Mouse (Mus musculus) cerebellum, adult 2 months (tissue): ENCODE measurements at regions not wholly inside any gene's neighbourhood (a gene's known extent, or its start where the extent isn't known, plus 50 kb on each side); places are given as distances from the start of the nearest gene placed in this dataset.

Source experiments
- DNase-seq, 2 experiments: peaks; one replicate each; pipeline ENCODE4 v3.0.0; 2021
- H3K27ac ChIP-seq: fragments of 200-500 bp; 2 replicates; pipeline ENCODE4 v1.5.1; 2012; ENCODE audit warnings: low read length, control low read depth, inconsistent platforms; ENCODE audit not compliant: insufficient read depth
- H3K27me3 ChIP-seq: fragments of 200-500 bp; 2 replicates; pipeline ENCODE4 v1.6.1; 2012; ENCODE audit warnings: inconsistent platforms, mild to moderate bottlenecking, low read length, moderate library complexity; ENCODE audit not compliant: control insufficient read depth, insufficient read depth
- H3K4me1 ChIP-seq: fragments of 200-500 bp; 2 replicates; pipeline ENCODE4 v1.6.1; 2011; ENCODE audit warnings: low read length; ENCODE audit not compliant: control insufficient read depth, insufficient read depth
- H3K4me3 ChIP-seq: fragments of 200-500 bp; replicated peaks from 2 replicates; pipeline ENCODE3; 2011; ENCODE audit warnings: mild to moderate bottlenecking, low read depth, low read length, control low read depth; ENCODE audit not compliant: insufficient read depth
- CTCF ChIP-seq: fragments of 200-500 bp; IDR thresholded peaks from 2 replicates; pipeline ENCODE4 v1.5.1; 2011; ENCODE audit warnings: low read depth, mild to moderate bottlenecking, control low read depth, low read length, moderate library complexity, borderline replicate concordance; ENCODE audit not compliant: insufficient read depth
- POLR2A ChIP-seq: fragments of 200-500 bp; IDR thresholded peaks from 2 replicates; pipeline ENCODE4 v1.6.1; 2011; ENCODE audit warnings: low read length, control low read depth, borderline replicate concordance; ENCODE audit not compliant: insufficient read depth
- WGBS: fragments of 180-500 bp; shearing (Covaris S2); methylation state at CpG from one replicate; pipeline ENCODE4 v1.1.7; 2018; 5-methylcytosine and 5-hydroxymethylcytosine counted together

- Histone ChIP-seq H3K4me3 (no peak overlapping the region), H3K27ac (no peak overlapping the region), H3K27me3 (no peaks in the 10 kb centered on the region), H3K4me1 (0 out of 2 replicates have a peak, but pooled peaks cover 2% of the 10 kb centered on the region)
- no peak for DNase-seq
- 63% methylated on average over 3 of the region's 3 CpGs for WGBS
- no peak for TF ChIP-seq CTCF
- TF ChIP-seq POLR2A: no peak
Observed at GRCm38 (mm10) chr6:51029953-51030352, 375.7 kb upstream of the Npvf start.

GRCm38 (mm10) chr6:51033835-51034234 is 379.6 kb upstream of the Npvf start:
- TF ChIP-seq POLR2A: no peak
- no peak for TF ChIP-seq CTCF
- no peaks in the 10 kb centered on the region for H3K27me3 ChIP-seq
- no peak for DNase-seq
- H3K4me3 ChIP-seq: no peak overlapping the region
- WGBS: 58% methylated on average over 6 of the region's 6 CpGs
- H3K27ac ChIP-seq: no peak overlapping the region
- 0 out of 2 replicates have a peak, but pooled peaks cover 2% of the 10 kb centered on the region for H3K4me1 ChIP-seq

GRCm38 (mm10) chr6:51036074-51036473 is 381.8 kb upstream of the Npvf start:
- TF ChIP-seq CTCF (no peak), POLR2A (no peak)
- Histone ChIP-seq H3K4me1 (0 out of 2 replicates have a peak, but pooled peaks cover 2% of the 10 kb centered on the region), H3K27me3 (no peaks in the 10 kb centered on the region), H3K27ac (no peak overlapping the region), H3K4me3 (no peak overlapping the region)
- 78% methylated on average over 4 of the region's 4 CpGs for WGBS
- no peak for DNase-seq

GRCm38 (mm10) chr6:51036553-51036952 is 382.3 kb upstream of the Npvf start:
- Histone ChIP-seq H3K27ac (no peak overlapping the region), H3K4me3 (no peak overlapping the region)
- WGBS: 75% methylated on average over 1 of the region's 1 CpGs

GRCm38 (mm10) chr6:51036956-51037355 is 382.7 kb upstream of the Npvf start:
- no peak for DNase-seq
- Histone ChIP-seq H3K4me1 (0 out of 2 replicates have a peak, but pooled peaks cover 2% of the 10 kb centered on the region), H3K4me3 (no peak overlapping the region), H3K27ac (no peak overlapping the region), H3K27me3 (no peaks in the 10 kb centered on the region)
- TF ChIP-seq POLR2A: no peak
- TF ChIP-seq CTCF: no peak
- WGBS: 83% methylated on average over 4 of the region's 4 CpGs

More at GRCm38 (mm10) chr6:51036553-51036952, 382.3 kb upstream of the Npvf start:
- H3K27me3 ChIP-seq: no peaks in the 10 kb centered on the region
- DNase-seq: no peak
- TF ChIP-seq CTCF (no peak), POLR2A (no peak)
- 0 out of 2 replicates have a peak, but pooled peaks cover 2% of the 10 kb centered on the region for H3K4me1 ChIP-seq

- Histone ChIP-seq H3K27ac (no peak overlapping the region), H3K4me1 (no peaks in the 10 kb centered on the region), H3K27me3 (no peaks in the 10 kb centered on the region), H3K4me3 (no peak overlapping the region)
- no peak for TF ChIP-seq POLR2A
- no peak for TF ChIP-seq CTCF
- DNase-seq: no peak
- WGBS: 92% methylated on average over 20 of the region's 20 CpGs
Observed at GRCm38 (mm10) chr6:51039486-51040180, 385.4 kb upstream of the Npvf start.

- H3K4me3 ChIP-seq: no peak overlapping the region
- no peak for DNase-seq
- 94% methylated on average over 7 of the region's 7 CpGs for WGBS
- no peaks in the 10 kb centered on the region for H3K4me1 ChIP-seq
- H3K27ac ChIP-seq: no peak overlapping the region
- no peaks in the 10 kb centered on the region; the same call in 1 of the 2 replicates for H3K27me3 ChIP-seq
- TF ChIP-seq POLR2A (no peak), CTCF (no peak)
Observed at GRCm38 (mm10) chr6:51043970-51044369, 388.5 kb upstream of the Nfe2l3 start.

GRCm38 (mm10) chr6:51044873-51045272 is 387.6 kb upstream of the Nfe2l3 start:
- no peak overlapping the region for H3K27ac ChIP-seq
- no peaks in the 10 kb centered on the region for H3K4me1 ChIP-seq
- no peaks in the 10 kb centered on the region; the same call in 1 of the 2 replicates for H3K27me3 ChIP-seq
- no peak overlapping the region for H3K4me3 ChIP-seq
- TF ChIP-seq POLR2A (no peak), CTCF (no peak)
- WGBS: 70% methylated on average over 14 of the region's 14 CpGs
- no peak for DNase-seq
